Mouse (Mus musculus): ENCODE data around the gene Itfg1.

DNA sequence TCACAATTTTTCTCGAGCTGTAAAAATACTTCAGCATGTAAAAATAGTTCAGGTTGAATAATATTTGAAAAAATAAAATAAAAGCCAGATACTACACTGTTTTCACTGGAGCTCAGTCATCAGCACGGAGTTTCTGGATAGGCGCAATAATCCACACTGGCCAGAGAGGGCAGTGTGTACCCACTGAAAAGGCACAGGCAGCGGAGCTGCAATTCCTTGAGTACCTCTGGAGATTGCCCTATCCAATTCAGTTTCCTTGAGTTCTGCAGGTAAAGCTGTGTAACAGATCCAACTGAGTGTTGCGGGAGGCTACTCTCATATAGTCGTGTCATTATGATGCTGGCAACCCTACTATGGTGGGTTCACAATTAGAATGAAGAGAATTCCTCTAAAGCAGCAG, 141.7 kb downstream of the Itfg1 start:
- TF ChIP-seq GATA1 (IDR thresholded peaks at IDR 0.05; ENCODE audit: borderline replicate concordance, low read length) = no peak
- no peak for TF ChIP-seq FLI1 (IDR thresholded peaks at IDR 0.05; ENCODE audit: low read length)

Measured in megakaryocyte, embryonic 14.5 days (primary cell).